Mouse (Mus musculus): Measurements from ENCODE around the gene Gm49383. TPM values are rescaled to one million over a fixed set of nuclear protein-coding genes. Genes with fewer than 3 reads are reported as not detected.

Gm49383 gene
- polyA plus RNA-seq, 1 experiment from 2014 or later = 35.8 TPM

GRCm38 (mm10) chr12:69143460-69143859 lies 53.4 kb downstream of the Gm49383 start:
- no peak for ATAC-seq (ENCODE audit: low FRiP score)
- no peak overlapping the region for H3K4me2 ChIP-seq (replicated peaks; ENCODE audit: low read depth, low read length)

GRCm38 (mm10) chr12:69139841-69140240 lies 57.1 kb downstream of the Gm49383 start:
- Histone ChIP-seq H3K9ac (ENCODE audit: low read depth, low read length) (no peak overlapping the region), H3K36me3 (ENCODE audit: control insufficient read depth, insufficient read depth, low read length) (no peaks in the 10 kb centered on the region), H3K9me3 (ENCODE audit: control insufficient read depth, low read length) (no peaks in the 10 kb centered on the region), H3K4me3 (ENCODE audit: low read depth, low read length) (no peak overlapping the region), H3K27me3 (ENCODE audit: control insufficient read depth, insufficient read depth, low read length) (no peaks in the 10 kb centered on the region), H3K27ac (ENCODE audit: low read depth, low read length) (no peak overlapping the region), H3K4me2 (replicated peaks; ENCODE audit: low read depth, low read length) (no peak overlapping the region), H3K4me1 (replicated peaks; ENCODE audit: control insufficient read depth, insufficient read depth, low read length) (no peaks in the 10 kb centered on the region)
- DNase-seq (ENCODE audit: low spot score) (no peak), ATAC-seq (ENCODE audit: low FRiP score) (no peak)
- WGBS = 87% methylated on average over 7 of the region's 7 CpGs

More at GRCm38 (mm10) chr12:69143460-69143859, 53.4 kb downstream of the Gm49383 start:
- Histone ChIP-seq H3K4me3 (ENCODE audit: low read depth, low read length) (no peak overlapping the region), H3K4me1 (replicated peaks; ENCODE audit: control insufficient read depth, insufficient read depth, low read length) (no peaks in the 10 kb centered on the region), H3K27ac (ENCODE audit: low read depth, low read length) (no peak overlapping the region), H3K27me3 (ENCODE audit: control insufficient read depth, insufficient read depth, low read length) (no peaks in the 10 kb centered on the region), H3K36me3 (ENCODE audit: control insufficient read depth, insufficient read depth, low read length) (no peaks in the 10 kb centered on the region), H3K9me3 (ENCODE audit: control insufficient read depth, low read length) (no peaks in the 10 kb centered on the region), H3K9ac (ENCODE audit: low read depth, low read length) (no peak overlapping the region)
- no peak for DNase-seq (ENCODE audit: low spot score)
- 76% methylated on average over 6 of the region's 6 CpGs for WGBS

GRCm38 (mm10) chr12:69139201-69139600 lies 57.7 kb downstream of the Gm49383 start:
- DNase-seq (ENCODE audit: low spot score) (no peak), ATAC-seq (ENCODE audit: low FRiP score) (no peak)
- no peak overlapping the region for H3K4me2 ChIP-seq (replicated peaks; ENCODE audit: low read depth, low read length)
- no peak overlapping the region for H3K9ac ChIP-seq (ENCODE audit: low read depth, low read length)
- H3K9me3 ChIP-seq (ENCODE audit: control insufficient read depth, low read length) = no peaks in the 10 kb centered on the region
- H3K4me1 ChIP-seq (replicated peaks; ENCODE audit: control insufficient read depth, insufficient read depth, low read length) = no peaks in the 10 kb centered on the region
- no peaks in the 10 kb centered on the region for H3K36me3 ChIP-seq (ENCODE audit: control insufficient read depth, insufficient read depth, low read length)
- H3K4me3 ChIP-seq (ENCODE audit: low read depth, low read length) = no peak overlapping the region
- 94% methylated on average over 3 of the region's 3 CpGs for WGBS
- H3K27ac ChIP-seq (ENCODE audit: low read depth, low read length) = no peak overlapping the region
- no peaks in the 10 kb centered on the region for H3K27me3 ChIP-seq (ENCODE audit: control insufficient read depth, insufficient read depth, low read length)

Other genes with a start within 250 kb of the Gm49383 start
- 1,259 and 1,264 TPM in 2 replicates for gene Rps29, start 37.9 kb downstream of the Gm49383 start, polyA plus RNA-seq (2014; fragmentation: Nextera tagmentation; extraction: Ambion mirVana)
- gene Lrr1, start 28.3 kb downstream of the Gm49383 start, polyA plus RNA-seq (2014; fragmentation: Nextera tagmentation; extraction: Ambion mirVana) = 23.6 and 27.2 TPM in 2 replicates
- 461 and 473 TPM in 2 replicates for gene Rpl36al, start 13.0 kb downstream of the Gm49383 start, polyA plus RNA-seq (2014; fragmentation: Nextera tagmentation; extraction: Ambion mirVana)
- gene Mgat2, start 12.9 kb downstream of the Gm49383 start, polyA plus RNA-seq (2014; fragmentation: Nextera tagmentation; extraction: Ambion mirVana) = 35.9 and 37.7 TPM in 2 replicates
- gene Dnaaf2, start 1.3 kb upstream of the Gm49383 start, polyA plus RNA-seq (2014; fragmentation: Nextera tagmentation; extraction: Ambion mirVana) = 13.2 and 13.9 TPM in 2 replicates
- 34.5 and 36.2 TPM in 2 replicates for gene Gm49384, start 7.2 kb upstream of the Gm49383 start, polyA plus RNA-seq (2014; fragmentation: Nextera tagmentation; extraction: Ambion mirVana)
- 24.8 and 25.8 TPM in 2 replicates for gene Pole2, start 31.1 kb upstream of the Gm49383 start, polyA plus RNA-seq (2014; fragmentation: Nextera tagmentation; extraction: Ambion mirVana)
- gene Klhdc1, start 44.1 kb upstream of the Gm49383 start, polyA plus RNA-seq (2014; fragmentation: Nextera tagmentation; extraction: Ambion mirVana) = 2.9 and 4.5 TPM in 2 replicates
- 267 and 269 TPM in 2 replicates for gene Klhdc2, start 99.6 kb upstream of the Gm49383 start, polyA plus RNA-seq (2014; fragmentation: Nextera tagmentation; extraction: Ambion mirVana)
- gene Nemf, start 160.1 kb upstream of the Gm49383 start, polyA plus RNA-seq (2014; fragmentation: Nextera tagmentation; extraction: Ambion mirVana) = 90.2 and 108 TPM in 2 replicates
- gene Arf6, start 175.0 kb upstream of the Gm49383 start, polyA plus RNA-seq (2014; fragmentation: Nextera tagmentation; extraction: Ambion mirVana) = 47.4 and 49.9 TPM in 2 replicates
- gene Gm9887, start 175.4 kb upstream of the Gm49383 start, polyA plus RNA-seq (2014; fragmentation: Nextera tagmentation; extraction: Ambion mirVana) = 1.3 and 2.2 TPM in 2 replicates

Measured in hindbrain, embryonic 11.5 days (tissue).